Mouse (Mus musculus): ENCODE data around the gene Npas2.

Gene Npas2

GRCm38 (mm10) chr1:39281888-39282287 is 88.4 kb downstream of the Npas2 start:
- no peak for DNase-seq (ENCODE audit: extremely low spot score, low spot score)

GRCm38 (mm10) chr1:39283323-39283722 is 89.8 kb downstream of the Npas2 start:
- DNase-seq (ENCODE audit: extremely low spot score, low spot score) = no peak

- no peak for DNase-seq (ENCODE audit: extremely low spot score, low spot score)
Observed at GRCm38 (mm10) chr1:39284786-39285185, 91.3 kb downstream of the Npas2 start.

GRCm38 (mm10) chr1:39287076-39287475 is 93.5 kb downstream of the Npas2 start:
- DNase-seq (ENCODE audit: extremely low spot score, low spot score) = no peak

GRCm38 (mm10) chr1:39287831-39288230 is 94.3 kb downstream of the Npas2 start:
- DNase-seq (ENCODE audit: extremely low spot score, low spot score) = no peak

- no peak for DNase-seq (ENCODE audit: extremely low spot score, low spot score)
Observed at GRCm38 (mm10) chr1:39288425-39288824, 94.9 kb downstream of the Npas2 start.

- DNase-seq (ENCODE audit: extremely low spot score, low spot score) = no peak
Observed at GRCm38 (mm10) chr1:39292001-39292400, 98.5 kb downstream of the Npas2 start.

GRCm38 (mm10) chr1:39298294-39298693 is 104.8 kb downstream of the Npas2 start:
- DNase-seq (ENCODE audit: extremely low spot score, low spot score) = no peak

- DNase-seq (ENCODE audit: extremely low spot score, low spot score) = no peak
Observed at GRCm38 (mm10) chr1:39300243-39300642, 106.7 kb downstream of the Npas2 start.

- no peak for DNase-seq (ENCODE audit: extremely low spot score, low spot score)
Observed at GRCm38 (mm10) chr1:39300676-39301075, 107.1 kb downstream of the Npas2 start.

- no peak for DNase-seq (ENCODE audit: extremely low spot score, low spot score)
Observed at GRCm38 (mm10) chr1:39302246-39302645, 108.7 kb downstream of the Npas2 start.

- no peak for DNase-seq (ENCODE audit: extremely low spot score, low spot score)
Observed at GRCm38 (mm10) chr1:39303054-39303649, 109.6 kb downstream of the Npas2 start.

- no peak for DNase-seq (ENCODE audit: extremely low spot score, low spot score)
Observed at GRCm38 (mm10) chr1:39307291-39307690, 113.8 kb downstream of the Npas2 start.

- DNase-seq (ENCODE audit: extremely low spot score, low spot score) = no peak
Observed at GRCm38 (mm10) chr1:39307971-39308370, 114.4 kb downstream of the Npas2 start.

GRCm38 (mm10) chr1:39309548-39309947 is 116.0 kb downstream of the Npas2 start:
- no peak for DNase-seq (ENCODE audit: extremely low spot score, low spot score)

GRCm38 (mm10) chr1:39312345-39312967 is 118.9 kb downstream of the Npas2 start:
- no peak for DNase-seq (ENCODE audit: extremely low spot score, low spot score)

GRCm38 (mm10) chr1:39313352-39314245 is 120.1 kb downstream of the Npas2 start:
- DNase-seq (ENCODE audit: extremely low spot score, low spot score) = no peak

- DNase-seq (ENCODE audit: extremely low spot score, low spot score) = no peak
Observed at GRCm38 (mm10) chr1:39317935-39318334, 124.4 kb downstream of the Npas2 start.

- no peak for DNase-seq (ENCODE audit: extremely low spot score, low spot score)
Observed at GRCm38 (mm10) chr1:39318870-39319269, 125.3 kb downstream of the Npas2 start.

- no peak for DNase-seq (ENCODE audit: extremely low spot score, low spot score)
Observed at GRCm38 (mm10) chr1:39321954-39322353, 128.4 kb downstream of the Npas2 start.

- no peak for DNase-seq (ENCODE audit: extremely low spot score, low spot score)
Observed at GRCm38 (mm10) chr1:39325228-39325627, 131.7 kb downstream of the Npas2 start.

- DNase-seq (ENCODE audit: extremely low spot score, low spot score) = no peak
Observed at GRCm38 (mm10) chr1:39327546-39327945, 134.0 kb downstream of the Npas2 start.
